Mouse (Mus musculus) small intestine, adult 2 months (tissue): ENCODE results near the gene Cdh22. TPM values are rescaled to one million over a fixed set of nuclear protein-coding genes. Genes with fewer than 3 reads are reported as not detected.

Experiments used
- H3K27ac ChIP-seq: fragments of 200-500 bp; 2 replicates; pipeline ENCODE4 v1.5.1; 2012; ENCODE audit warnings: low read depth, low read length, control low read depth, inconsistent platforms; ENCODE audit not compliant: insufficient read depth
- H3K27me3 ChIP-seq: fragments of 200-500 bp; 2 replicates; pipeline ENCODE4 v1.6.1; 2012; ENCODE audit warnings: mild to moderate bottlenecking, moderate library complexity, low read length, inconsistent platforms; ENCODE audit not compliant: control insufficient read depth, insufficient read depth
- H3K36me3 ChIP-seq: fragments of 200-500 bp; 2 replicates; pipeline ENCODE4 v1.6.1; 2012; ENCODE audit warnings: mild to moderate bottlenecking, low read length, control low read depth, inconsistent platforms; ENCODE audit not compliant: control insufficient read depth, insufficient read depth
- H3K4me1 ChIP-seq: fragments of 200-500 bp; 2 replicates; pipeline ENCODE4 v1.6.1; 2012; ENCODE audit warnings: low read length, inconsistent platforms, mixed read lengths; ENCODE audit not compliant: control insufficient read depth, insufficient read depth, insufficient read length
- H3K4me3 ChIP-seq: fragments of 200-500 bp; 2 replicates; pipeline ENCODE4 v1.5.1; 2012; ENCODE audit warnings: low read depth, mild to moderate bottlenecking, control low read depth, inconsistent platforms, low read length, moderate library complexity
- CTCF ChIP-seq: fragments of 200-500 bp; IDR thresholded peaks from 2 replicates; pipeline ENCODE4 v1.5.1; 2012; ENCODE audit warnings: low read depth, mild to moderate bottlenecking, control low read depth, inconsistent platforms, low read length, moderate library complexity, mixed read lengths; ENCODE audit not compliant: insufficient replicate concordance, insufficient read length; ENCODE audit errors: extremely low read depth
- POLR2A ChIP-seq: fragments of 200-500 bp; IDR thresholded peaks from 2 replicates; pipeline ENCODE4 v1.6.1; 2012; ENCODE audit warnings: low read depth, mild to moderate bottlenecking, control low read depth, inconsistent platforms, low read length, moderate library complexity
- WGBS: fragments of 180-500 bp; shearing (Covaris S2); methylation state at CpG from one replicate; pipeline ENCODE4 v1.1.7; 2018; 5-methylcytosine and 5-hydroxymethylcytosine counted together
- polyA plus RNA-seq: library from polyadenylated mRNA; depleted of rRNA; stranded (reverse); fragments of >200 nt; gene quantifications from 2 replicates; pipeline ENCODE4 v1.2.3, GENCODE M21; 2012

Cdh22 gene
- polyA plus RNA-seq, 1 experiment, result 0.42 TPM

DNA sequence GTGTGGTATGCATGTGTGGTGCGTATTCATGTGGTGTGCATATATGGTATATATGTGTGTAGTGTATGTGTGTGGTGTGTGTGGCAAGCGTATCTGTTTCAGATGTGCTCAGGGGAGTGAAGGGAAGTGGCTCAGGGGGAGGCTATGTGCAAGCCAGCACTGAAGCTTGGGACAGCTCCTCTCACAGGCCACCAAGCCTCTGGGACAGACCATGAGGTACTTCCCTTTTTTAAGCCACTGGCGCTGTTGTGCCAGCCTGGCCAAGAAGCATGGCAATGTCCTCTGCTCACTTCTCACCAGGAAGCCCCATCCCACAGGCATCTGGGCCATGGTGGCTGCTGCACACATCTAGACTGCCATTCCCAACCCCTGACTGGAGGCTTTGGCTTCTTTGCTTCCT is 131.7 kb downstream of the Cdh22 start:
- Histone ChIP-seq H3K4me3 (no peak overlapping the region), H3K27me3 (no peaks in the 10 kb centered on the region; the same call in 1 of the 2 replicates), H3K4me1 (no peaks in the 10 kb centered on the region), H3K36me3 (no peaks in the 10 kb centered on the region), H3K27ac (no peak overlapping the region)
- 69% methylated on average over 3 of the region's 3 CpGs for WGBS
- TF ChIP-seq POLR2A (no peak), CTCF (no peak)

DNA sequence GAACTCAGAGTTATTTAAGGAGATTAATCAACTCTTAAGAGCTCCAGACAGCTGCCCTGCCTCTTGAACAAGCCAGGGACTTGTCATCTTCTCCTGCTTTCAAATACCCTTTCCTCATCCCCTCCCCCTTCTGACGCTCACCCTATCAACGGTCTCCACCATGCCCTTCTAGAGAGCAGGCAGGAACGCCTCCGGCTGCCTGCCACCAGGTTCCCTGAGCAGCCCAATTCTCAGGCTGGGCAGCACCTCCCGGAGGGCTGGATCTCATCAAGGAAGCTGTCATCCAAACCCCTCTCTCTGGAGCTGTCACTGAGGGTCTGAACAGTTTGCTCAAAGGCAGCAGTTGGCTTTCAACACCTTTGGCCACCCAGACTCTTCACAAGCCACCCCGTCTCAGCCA is 133.9 kb downstream of the Cdh22 start:
- 15% methylated on average over 6 of the region's 6 CpGs for WGBS
- TF ChIP-seq CTCF (no peak), POLR2A (no peak)
- Histone ChIP-seq H3K4me3 (no peak overlapping the region), H3K27ac (no peak overlapping the region), H3K27me3 (no peaks in the 10 kb centered on the region), H3K4me1 (no peaks in the 10 kb centered on the region), H3K36me3 (no peaks in the 10 kb centered on the region)

DNA sequence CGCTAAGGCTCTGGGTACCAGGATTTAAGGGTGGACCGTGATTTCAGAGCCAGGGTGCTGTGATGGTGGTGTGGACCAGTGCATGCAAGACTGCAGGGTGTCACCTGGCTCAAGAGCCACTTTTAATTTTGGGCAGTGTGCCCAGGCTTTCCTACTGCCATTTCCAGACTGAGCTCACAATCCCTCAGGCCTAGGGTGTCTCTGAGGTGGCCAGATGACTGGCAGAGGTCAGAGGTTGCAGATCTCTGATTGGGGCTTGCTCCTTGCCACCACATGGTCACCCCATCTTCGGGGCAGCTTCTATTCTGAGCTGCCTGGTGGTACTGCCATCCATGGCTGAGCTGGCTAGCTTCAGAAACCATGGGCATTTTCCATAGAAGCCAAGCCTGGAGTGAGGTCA is 135.8 kb downstream of the Cdh22 start:
- no peaks in the 10 kb centered on the region for H3K4me1 ChIP-seq
- no peaks in the 10 kb centered on the region for H3K27me3 ChIP-seq
- H3K4me3 ChIP-seq, result no peak overlapping the region
- H3K36me3 ChIP-seq, result no peaks in the 10 kb centered on the region
- no peak for TF ChIP-seq POLR2A
- no peak for TF ChIP-seq CTCF
- 64% methylated on average over 3 of the region's 3 CpGs for WGBS
- no peak overlapping the region for H3K27ac ChIP-seq

DNA sequence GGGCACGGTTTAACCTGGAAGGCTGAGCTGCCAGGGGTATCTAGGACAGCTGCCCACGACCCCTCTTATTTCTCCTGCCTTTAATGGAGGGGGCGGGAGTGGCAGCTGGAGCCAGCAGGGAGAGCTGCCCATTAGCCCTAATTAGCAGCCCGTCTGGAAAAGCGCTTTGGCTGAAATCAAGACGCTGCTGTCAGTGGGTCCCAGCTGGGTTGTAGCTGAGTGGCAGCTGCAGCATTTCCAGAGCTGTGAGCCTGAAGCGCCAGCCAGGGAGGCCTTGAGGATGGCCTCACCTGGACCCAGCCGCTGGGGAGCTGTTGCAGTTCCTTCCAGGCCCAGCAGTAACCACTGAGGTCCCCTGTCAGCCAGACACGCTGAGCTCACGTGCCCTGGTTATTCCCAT is 138.3 kb downstream of the Cdh22 start:
- 38% methylated on average over 10 of the region's 10 CpGs for WGBS
- TF ChIP-seq POLR2A (no peak), CTCF (no peak)
- Histone ChIP-seq H3K36me3 (no peaks in the 10 kb centered on the region), H3K4me1 (no peaks in the 10 kb centered on the region), H3K4me3 (no peak overlapping the region), H3K27ac (no peak overlapping the region), H3K27me3 (no peaks in the 10 kb centered on the region)

DNA sequence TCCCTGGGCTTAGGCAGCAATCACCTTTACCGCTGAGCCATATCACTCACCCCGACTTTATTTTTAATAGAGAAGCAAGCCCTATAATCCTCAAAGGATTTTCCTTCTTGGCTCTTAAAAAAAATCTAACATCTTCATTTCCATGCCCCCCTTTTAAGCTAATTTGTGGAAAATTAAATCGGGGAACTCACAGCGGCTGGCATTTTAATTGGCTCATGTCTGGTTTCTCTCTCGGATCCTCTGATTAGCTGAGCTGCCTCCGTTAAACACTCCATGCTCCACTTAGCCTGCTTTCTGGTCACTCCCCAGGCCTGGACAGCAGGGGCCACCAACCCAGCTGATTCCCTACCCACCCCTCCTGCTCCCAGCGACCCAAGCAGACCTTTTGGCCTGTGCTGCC is 142.3 kb downstream of the Cdh22 start:
- H3K27me3 ChIP-seq, result no peaks in the 10 kb centered on the region
- no peaks in the 10 kb centered on the region for H3K36me3 ChIP-seq
- H3K4me3 ChIP-seq, result no peak overlapping the region
- H3K4me1 ChIP-seq, result no peaks in the 10 kb centered on the region
- H3K27ac ChIP-seq, result no peak overlapping the region
- TF ChIP-seq POLR2A (no peak), CTCF (no peak)
- 75% methylated on average over 7 of the region's 7 CpGs for WGBS

DNA sequence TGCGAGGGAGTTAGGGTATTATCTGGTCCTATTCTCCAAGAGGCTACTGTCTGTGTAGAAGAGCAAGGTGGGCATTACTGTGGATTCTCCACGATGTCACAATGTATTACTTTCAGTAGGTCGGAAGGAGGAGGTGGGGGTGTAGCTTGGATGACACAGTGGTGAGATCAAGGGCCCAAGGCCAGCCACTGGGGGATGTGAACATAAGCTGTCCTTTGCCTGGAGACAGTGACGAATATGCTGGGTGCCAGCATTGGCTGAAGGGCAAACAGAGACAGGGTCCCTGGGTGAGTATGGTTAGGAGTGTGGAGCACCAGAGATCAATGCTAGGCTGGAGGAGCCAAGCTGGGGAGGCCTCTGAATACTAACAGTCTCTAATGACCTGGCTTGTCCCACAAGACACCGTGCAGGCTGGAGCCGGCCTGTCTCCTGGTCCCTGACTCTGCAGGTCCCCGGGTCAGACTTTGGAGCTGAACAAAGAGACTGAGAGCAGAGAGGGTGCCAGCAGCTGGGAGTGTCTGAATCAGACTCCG is 143.2 kb downstream of the Cdh22 start:
- 72% methylated on average over 8 of the region's 8 CpGs for WGBS

DNA sequence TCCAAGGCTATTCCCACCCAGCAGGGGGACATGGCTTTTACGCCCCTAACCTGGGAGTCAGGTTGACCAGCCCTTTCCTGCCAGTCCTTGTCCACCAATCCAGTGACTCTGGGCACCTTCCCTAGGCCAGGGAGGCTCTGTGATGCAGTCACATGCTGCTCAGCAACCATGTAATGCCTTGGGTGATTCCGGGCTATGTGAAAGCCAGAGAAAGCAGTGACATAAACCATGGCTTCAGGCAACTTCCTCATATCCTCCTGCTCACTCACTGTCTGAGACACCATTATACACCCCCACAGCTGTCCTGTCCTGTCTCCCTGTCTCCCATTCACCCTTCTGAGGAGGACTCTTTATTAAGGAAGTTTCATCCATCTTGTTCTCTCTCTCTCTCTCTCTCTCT is 144.0 kb downstream of the Cdh22 start, which contains the start of gene 1700025C18Rik:
1700025C18Rik (minus strand) TSS at position 101 of the 400 bp plus-strand sequence.
- 75% methylated on average over 2 of the region's 2 CpGs for WGBS

More for the DNA sequence above, 143.2 kb downstream of the Cdh22 start:
- TF ChIP-seq CTCF (no peak), POLR2A (no peak)
- Histone ChIP-seq H3K27me3 (no peaks in the 10 kb centered on the region), H3K36me3 (no peaks in the 10 kb centered on the region), H3K27ac (no peak overlapping the region), H3K4me1 (no peaks in the 10 kb centered on the region), H3K4me3 (no peak overlapping the region)

DNA sequence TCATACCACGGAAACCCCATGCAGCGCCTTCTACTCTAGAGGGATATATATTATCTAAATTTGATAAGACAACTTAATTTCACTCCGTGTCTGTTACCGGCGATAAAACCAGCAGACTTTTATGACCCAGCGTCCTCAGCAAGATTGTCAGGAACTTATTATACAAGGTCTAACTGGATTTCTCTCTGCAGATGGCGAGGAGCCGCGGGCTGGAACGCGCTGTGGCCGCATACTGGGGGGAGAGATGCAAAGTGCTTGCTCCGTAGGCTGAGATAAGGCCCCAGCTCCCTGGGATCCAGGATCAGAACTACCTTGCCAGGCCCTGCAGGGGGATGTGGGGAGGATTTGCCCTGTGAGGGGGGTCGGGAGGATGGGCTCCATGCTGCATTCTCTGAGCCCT is 145.2 kb downstream of the Cdh22 start:
- WGBS, result 22% methylated on average over 14 of the region's 14 CpGs
- Histone ChIP-seq H3K27me3 (no peaks in the 10 kb centered on the region), H3K27ac (no peak overlapping the region), H3K4me3 (no peak overlapping the region), H3K4me1 (no peaks in the 10 kb centered on the region), H3K36me3 (no peaks in the 10 kb centered on the region)
- TF ChIP-seq POLR2A (no peak), CTCF (no peak)

More for the DNA sequence above, 144.0 kb downstream of the Cdh22 start, which contains the start of gene 1700025C18Rik:
- Histone ChIP-seq H3K36me3 (no peaks in the 10 kb centered on the region), H3K4me1 (no peaks in the 10 kb centered on the region), H3K27ac (no peak within 1 kb of the TSS), H3K4me3 (no peak within 1 kb of the TSS), H3K27me3 (no peaks in the 10 kb centered on the region)
- TF ChIP-seq CTCF (no peak), POLR2A (no peak)
